Mouse (Mus musculus) adrenal gland, postnatal 25 days (tissue): ENCODE measurements at regions not wholly inside any gene's neighbourhood (a gene's known extent, or its start where the extent isn't known, plus 50 kb on each side); places are given as distances from the start of the nearest gene placed in this dataset.
"Not testable (repeated sequence)": the region's sequence is repeated elsewhere in the genome, so short reads cannot be mapped to it uniquely, and the experiment has no call there.

Source experiments
- DNase-seq: peaks from one replicate; pipeline ENCODE4 v3.0.0; 2021; ENCODE audit warnings: mixed read lengths

- not testable (repeated sequence) for DNase-seq
These were observed 461.1 kb downstream of the Gm21863 start for GRCm38 (mm10) chr12:20415397-20415796.

DNA sequence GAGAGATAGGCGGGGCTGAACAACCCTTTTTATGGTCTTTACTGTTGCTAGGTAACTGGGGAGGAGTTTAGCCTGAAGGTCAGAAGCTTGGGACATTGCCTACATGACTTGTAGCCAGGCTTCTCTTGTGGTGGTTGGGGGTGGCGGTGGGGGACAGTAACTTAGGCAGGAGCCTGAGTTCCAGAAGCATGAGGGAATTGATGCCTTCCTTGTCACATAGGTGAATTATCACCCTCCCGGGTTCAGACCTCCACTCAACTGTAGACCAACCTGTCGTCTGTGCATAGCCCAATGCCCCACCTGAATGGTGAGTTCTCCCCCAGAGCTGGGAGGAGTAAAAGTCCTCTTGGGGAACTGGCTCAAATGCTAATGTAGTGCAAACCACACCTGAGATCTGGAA is 472.1 kb downstream of the Gm21863 start:
- DNase-seq, result not testable (repeated sequence)

DNA sequence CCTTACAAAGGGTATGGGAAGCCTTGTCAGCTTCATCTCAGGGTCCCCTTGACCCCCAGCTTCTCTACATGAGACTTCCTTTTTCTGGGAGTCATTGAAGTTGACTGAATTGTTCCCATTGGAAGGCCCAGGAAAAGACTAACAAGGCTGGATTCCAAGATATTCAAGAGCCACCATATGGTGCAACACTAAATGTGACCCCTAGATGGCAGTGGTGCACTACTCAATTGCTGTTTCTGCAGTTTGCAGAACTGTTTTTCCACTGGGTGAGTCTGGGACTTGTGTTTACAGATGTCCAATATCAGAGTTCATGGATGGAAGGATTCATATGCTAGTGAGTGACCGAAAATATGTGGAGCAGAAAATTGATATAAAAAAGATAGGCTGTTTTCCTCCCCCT is 510.3 kb downstream of the Gm21863 start:
- DNase-seq, result peak; percentile 5
